Mouse (Mus musculus) midbrain, embryonic 16.5 days (tissue): ENCODE results near the gene Ubash3a. TPM values are rescaled to one million over a fixed set of nuclear protein-coding genes. Genes with fewer than 3 reads are reported as not detected.

Experiments used
- ATAC-seq: fragments of 200-750 bp; cut with Nextera tagmentation; 2 replicates; pipeline ENCODE4 v1.8.0; 2017; ENCODE audit warnings: moderate TSS enrichment
- H3K27ac ChIP-seq: fragments of 300-500 bp; sonication (generic); 2 replicates; pipeline ENCODE4 v1.5.1; 2014; ENCODE audit warnings: mild to moderate bottlenecking, low read length, mixed read lengths
- H3K27me3 ChIP-seq: fragments of 300-500 bp; sonication (generic); 2 replicates; pipeline ENCODE4 v1.6.1; 2014; ENCODE audit warnings: low read depth, low read length, mixed read lengths; ENCODE audit not compliant: control insufficient read depth, insufficient read depth
- H3K36me3 ChIP-seq: fragments of 300-500 bp; sonication (generic); 2 replicates; pipeline ENCODE4 v1.6.1; 2014; ENCODE audit warnings: mild to moderate bottlenecking, low read length, moderate library complexity, mixed read lengths; ENCODE audit not compliant: control insufficient read depth, insufficient read depth
- H3K4me1 ChIP-seq: fragments of 300-500 bp; sonication (generic); 2 replicates; pipeline ENCODE4 v1.6.1; 2014; ENCODE audit warnings: mild to moderate bottlenecking, low read length, mixed read lengths; ENCODE audit not compliant: control insufficient read depth, insufficient read depth
- H3K4me2 ChIP-seq: fragments of 300-500 bp; sonication (generic); 2 replicates; pipeline ENCODE4 v1.6.1; 2014; ENCODE audit warnings: mild to moderate bottlenecking, low read length, mixed read lengths
- H3K4me3 ChIP-seq: fragments of 300-500 bp; sonication (generic); 2 replicates; pipeline ENCODE4 v1.5.1; 2014; ENCODE audit warnings: low read depth, mild to moderate bottlenecking, low read length, moderate library complexity, mixed read lengths
- H3K9ac ChIP-seq: fragments of 300-500 bp; sonication (generic); 2 replicates; pipeline ENCODE4 v1.6.1; 2014; ENCODE audit warnings: low read depth, low read length, mixed read lengths
- H3K9me3 ChIP-seq: fragments of 300-500 bp; sonication (generic); replicated peaks from 2 replicates; pipeline ENCODE4 v1.6.1; 2014; ENCODE audit warnings: mild to moderate bottlenecking, low read length, mixed read lengths; ENCODE audit not compliant: control insufficient read depth, poor library complexity, severe bottlenecking
- whole genome bisulfite sequencing: fragments of 180-500 bp; shearing (Covaris S2); extraction: QIAGEN DNeasy Blood & Tissue Kit; methylation state at CpG from one replicate; pipeline ENCODE4 v1.1.7; 2014; 5-methylcytosine and 5-hydroxymethylcytosine counted together
- polyA plus RNA-seq: library from polyadenylated mRNA; unstranded; fragments of >200 nt; fragmentation: Nextera tagmentation; extraction: Ambion mirVana; gene quantifications from 2 replicates; pipeline ENCODE4 v1.2.1, GENCODE M21; 2015

Gene Ubash3a
- polyA plus RNA-seq, 1 experiment from 2014 or later: not detected

- H3K27ac ChIP-seq: no peak overlapping the region
- H3K36me3 ChIP-seq: no peaks in the 10 kb centered on the region
- 0 out of 2 replicates have a peak, but pooled peaks cover 2% of the 10 kb centered on the region for H3K4me1 ChIP-seq
- ATAC-seq: no peak
- H3K27me3 ChIP-seq: no peaks in the 10 kb centered on the region
- WGBS: 88% methylated on average over 7 of the region's 7 CpGs
- H3K9ac ChIP-seq: no peak overlapping the region
- H3K4me3 ChIP-seq: no peak overlapping the region
- H3K9me3 ChIP-seq: no peaks in the 10 kb centered on the region
- no peak overlapping the region for H3K4me2 ChIP-seq
Measured at GRCm38 (mm10) chr17:31226931-31227330, 19.3 kb downstream of the Ubash3a start.

GRCm38 (mm10) chr17:31231780-31232179, 24.1 kb downstream of the Ubash3a start:
- H3K9ac ChIP-seq: no peak overlapping the region
- no peak overlapping the region for H3K27ac ChIP-seq
- no peak overlapping the region for H3K4me3 ChIP-seq
- no peaks in the 10 kb centered on the region for H3K9me3 ChIP-seq
- 34% methylated on average over 6 of the region's 6 CpGs for WGBS
- no peaks in the 10 kb centered on the region for H3K36me3 ChIP-seq
- H3K4me1 ChIP-seq: 0 out of 2 replicates have a peak, but pooled peaks cover 2% of the 10 kb centered on the region
- no peak for ATAC-seq
- no peak overlapping the region for H3K4me2 ChIP-seq
- no peaks in the 10 kb centered on the region for H3K27me3 ChIP-seq

GRCm38 (mm10) chr17:31232251-31233010, 24.8 kb downstream of the Ubash3a start:
- Histone ChIP-seq H3K36me3 (no peaks in the 10 kb centered on the region), H3K27me3 (no peaks in the 10 kb centered on the region), H3K4me1 (0 out of 2 replicates have a peak, but pooled peaks cover 2% of the 10 kb centered on the region), H3K27ac (no peak overlapping the region), H3K4me3 (no peak overlapping the region), H3K4me2 (no peak overlapping the region), H3K9ac (no peak overlapping the region), H3K9me3 (no peaks in the 10 kb centered on the region)
- no peak for ATAC-seq
- 26% methylated on average over 8 of the region's 8 CpGs for WGBS

GRCm38 (mm10) chr17:31235915-31236314, 28.2 kb downstream of the Ubash3a start:
- H3K27ac ChIP-seq: no peak overlapping the region
- H3K36me3 ChIP-seq: no peaks in the 10 kb centered on the region
- 89% methylated on average over 1 of the region's 1 CpGs for WGBS
- H3K9ac ChIP-seq: no peak overlapping the region
- no peak for ATAC-seq
- H3K4me3 ChIP-seq: no peak overlapping the region
- H3K9me3 ChIP-seq: no peaks in the 10 kb centered on the region
- no peaks in the 10 kb centered on the region for H3K27me3 ChIP-seq
- no peak overlapping the region for H3K4me2 ChIP-seq
- 0 out of 2 replicates have a peak, but pooled peaks cover 2% of the 10 kb centered on the region for H3K4me1 ChIP-seq

- no peaks in the 10 kb centered on the region for H3K4me1 ChIP-seq
- no peaks in the 10 kb centered on the region for H3K36me3 ChIP-seq
- H3K4me3 ChIP-seq: no peak overlapping the region
- H3K27ac ChIP-seq: no peak overlapping the region
- no peak overlapping the region for H3K4me2 ChIP-seq
- H3K9me3 ChIP-seq: no peaks in the 10 kb centered on the region
- no peak for ATAC-seq
- H3K27me3 ChIP-seq: no peaks in the 10 kb centered on the region
- H3K9ac ChIP-seq: no peak overlapping the region
- WGBS: 85% methylated on average over 7 of the region's 7 CpGs
Measured at GRCm38 (mm10) chr17:31238234-31239020, 30.8 kb downstream of the Ubash3a start.

- Histone ChIP-seq H3K27ac (no peak overlapping the region), H3K4me3 (no peak overlapping the region), H3K9me3 (no peaks in the 10 kb centered on the region), H3K27me3 (no peaks in the 10 kb centered on the region), H3K36me3 (no peaks in the 10 kb centered on the region), H3K4me1 (no peaks in the 10 kb centered on the region), H3K4me2 (no peak overlapping the region), H3K9ac (no peak overlapping the region)
- ATAC-seq: no peak
- 87% methylated on average over 8 of the region's 8 CpGs for WGBS
Measured at GRCm38 (mm10) chr17:31241156-31241555, 33.5 kb downstream of the Ubash3a start.

GRCm38 (mm10) chr17:31242764-31243163, 35.1 kb downstream of the Ubash3a start:
- H3K27me3 ChIP-seq: no peaks in the 10 kb centered on the region
- H3K9ac ChIP-seq: no peak overlapping the region
- no peak for ATAC-seq
- H3K4me1 ChIP-seq: no peaks in the 10 kb centered on the region
- H3K4me3 ChIP-seq: no peak overlapping the region
- H3K27ac ChIP-seq: no peak overlapping the region
- 0% methylated on average over 1 of the region's 1 CpGs for WGBS
- no peaks in the 10 kb centered on the region for H3K36me3 ChIP-seq
- H3K4me2 ChIP-seq: no peak overlapping the region
- H3K9me3 ChIP-seq: no peaks in the 10 kb centered on the region

GRCm38 (mm10) chr17:31245321-31245720, 37.6 kb downstream of the Ubash3a start:
- Histone ChIP-seq H3K9me3 (no peaks in the 10 kb centered on the region), H3K27ac (no peak overlapping the region), H3K36me3 (no peaks in the 10 kb centered on the region), H3K4me1 (no peaks in the 10 kb centered on the region), H3K4me2 (no peak overlapping the region), H3K27me3 (no peaks in the 10 kb centered on the region), H3K9ac (no peak overlapping the region), H3K4me3 (no peak overlapping the region)
- no peak for ATAC-seq
- WGBS: 80% methylated on average over 5 of the region's 5 CpGs

GRCm38 (mm10) chr17:31247144-31247543, 39.5 kb downstream of the Ubash3a start:
- no peak overlapping the region for H3K9ac ChIP-seq
- H3K27ac ChIP-seq: no peak overlapping the region
- no peaks in the 10 kb centered on the region for H3K4me1 ChIP-seq
- H3K4me3 ChIP-seq: no peak overlapping the region
- H3K27me3 ChIP-seq: no peaks in the 10 kb centered on the region
- ATAC-seq: no peak
- no peak overlapping the region for H3K4me2 ChIP-seq
- H3K36me3 ChIP-seq: no peaks in the 10 kb centered on the region
- H3K9me3 ChIP-seq: no peaks in the 10 kb centered on the region
- 48% methylated on average over 5 of the region's 5 CpGs for WGBS
